Mouse (Mus musculus): Measurements from ENCODE around the gene Wdtc1. TPM values are rescaled to one million over a fixed set of nuclear protein-coding genes. Genes with fewer than 3 reads are reported as not detected.

Gene Wdtc1
- polyA plus RNA-seq, 1 experiment from 2014 or later: 11.2 TPM

DNA sequence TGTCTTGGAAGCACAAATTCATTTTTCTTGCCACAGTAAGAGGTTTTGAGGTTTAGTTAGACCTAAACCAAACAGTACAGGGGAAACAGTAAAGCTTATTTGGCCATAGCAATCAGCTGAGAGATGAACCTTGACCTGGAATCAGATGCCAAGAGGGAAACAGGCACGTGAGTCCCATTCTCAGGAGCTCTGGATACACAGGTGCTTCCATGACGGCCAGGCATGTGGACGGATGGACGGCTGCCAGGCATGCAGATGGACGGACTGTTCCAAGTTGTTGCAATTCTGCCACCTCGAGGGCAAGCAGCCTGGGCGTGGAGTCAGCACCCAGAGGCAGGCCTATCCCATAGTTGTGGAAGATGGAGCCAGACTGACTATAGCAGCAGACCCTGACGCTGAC, 38.4 kb downstream of the Wdtc1 start:
- DNase-seq (ENCODE audit: low spot score) (no peak), ATAC-seq (replicated peaks; ENCODE audit: low FRiP score, low read depth) (no peak; the same call in 1 of the 2 replicates)
- no peak for TF ChIP-seq CTCF (IDR thresholded peaks at IDR 0.05; ENCODE audit: low read depth)
- H3K4me1 ChIP-seq (replicated peaks; ENCODE audit: insufficient read depth, low read length): no peaks in the 10 kb centered on the region
- H3K9me3 ChIP-seq (replicated peaks; ENCODE audit: low read length): no peaks in the 10 kb centered on the region
- H3K4me3 ChIP-seq (replicated peaks; ENCODE audit: low read depth, low read length): no peak overlapping the region
- no peak overlapping the region for H3K9ac ChIP-seq (ENCODE audit: low read depth, low read length)
- no peak overlapping the region for H3K4me2 ChIP-seq (ENCODE audit: low read length)
- no peak overlapping the region for H3K27ac ChIP-seq
- 63% methylated on average over 8 of the region's 8 CpGs for WGBS
- peaks cover 3% of the 10 kb centered on the region for H3K36me3 ChIP-seq (ENCODE audit: insufficient read depth, low read length)
- H3K27me3 ChIP-seq (ENCODE audit: insufficient read depth, low read length): no peaks in the 10 kb centered on the region

DNA sequence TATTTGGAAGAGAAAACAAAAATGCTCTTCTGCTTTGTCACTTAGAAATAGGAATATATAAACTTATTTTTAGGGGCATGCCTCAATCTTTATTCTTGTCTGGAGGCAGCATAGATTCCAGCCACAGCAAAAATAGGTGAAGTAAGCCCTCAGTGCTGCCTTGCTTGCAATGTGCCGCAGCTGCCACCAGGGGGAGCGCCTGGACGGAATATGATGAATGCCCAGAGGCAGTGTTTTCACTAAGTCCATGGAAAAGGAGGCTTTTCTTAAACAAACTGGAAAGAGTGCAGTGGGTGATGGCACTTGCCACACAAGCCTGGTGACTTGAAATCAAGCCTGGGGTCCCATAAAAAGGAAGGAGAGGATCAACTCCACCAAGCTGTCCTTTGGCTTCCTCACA, 43.3 kb downstream of the Wdtc1 start:
- TF ChIP-seq CTCF (IDR thresholded peaks at IDR 0.05; ENCODE audit: low read depth): peak; percentile 99
- Histone ChIP-seq H3K27me3 (ENCODE audit: insufficient read depth, low read length) (no peaks in the 10 kb centered on the region), H3K9ac (ENCODE audit: low read depth, low read length) (no peak overlapping the region), H3K4me2 (ENCODE audit: low read length) (no peak overlapping the region), H3K27ac (no peak overlapping the region), H3K36me3 (ENCODE audit: insufficient read depth, low read length) (peaks cover 3% of the 10 kb centered on the region), H3K9me3 (replicated peaks; ENCODE audit: low read length) (no peaks in the 10 kb centered on the region), H3K4me3 (replicated peaks; ENCODE audit: low read depth, low read length) (no peak overlapping the region), H3K4me1 (replicated peaks; ENCODE audit: insufficient read depth, low read length) (no peaks in the 10 kb centered on the region)
- peak; percentile 82 for DNase-seq (ENCODE audit: low spot score)
- ATAC-seq (replicated peaks; ENCODE audit: low FRiP score, low read depth): no peak
- WGBS: 0% methylated on average over 3 of the region's 3 CpGs

DNA sequence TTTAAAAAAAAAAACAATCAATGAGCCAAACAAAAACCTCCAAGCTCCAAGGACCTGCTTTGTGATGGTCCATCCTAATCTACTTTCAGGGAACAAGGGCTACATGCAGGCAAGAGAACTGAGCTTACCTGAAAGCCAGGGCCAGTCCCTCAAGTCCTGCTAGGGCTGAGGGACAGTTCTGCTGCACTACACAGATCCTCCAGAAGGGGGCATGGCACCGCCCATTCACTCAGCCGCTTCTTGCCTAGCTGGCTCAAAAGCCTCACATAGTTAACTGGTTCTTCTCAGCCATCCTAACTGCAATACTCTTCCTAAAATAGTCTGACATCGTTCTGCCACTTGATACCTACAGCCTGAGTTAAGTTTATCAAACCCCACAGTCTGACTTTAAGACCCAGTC, 46.0 kb downstream of the Wdtc1 start:
- Histone ChIP-seq H3K4me3 (replicated peaks; ENCODE audit: low read depth, low read length) (no peak overlapping the region), H3K27ac (no peak overlapping the region), H3K27me3 (ENCODE audit: insufficient read depth, low read length) (no peaks in the 10 kb centered on the region), H3K9me3 (replicated peaks; ENCODE audit: low read length) (no peaks in the 10 kb centered on the region), H3K4me2 (ENCODE audit: low read length) (no peak overlapping the region), H3K9ac (ENCODE audit: low read depth, low read length) (no peak overlapping the region), H3K4me1 (replicated peaks; ENCODE audit: insufficient read depth, low read length) (no peaks in the 10 kb centered on the region), H3K36me3 (ENCODE audit: insufficient read depth, low read length) (no peaks in the 10 kb centered on the region; the same call in none of the 2 replicates)
- 51% methylated on average over 3 of the region's 3 CpGs for WGBS
- no peak for ATAC-seq (replicated peaks; ENCODE audit: low FRiP score, low read depth)
- DNase-seq (ENCODE audit: low spot score): peak; percentile 55
- peak; percentile 73 for TF ChIP-seq CTCF (IDR thresholded peaks at IDR 0.05; ENCODE audit: low read depth)

DNA sequence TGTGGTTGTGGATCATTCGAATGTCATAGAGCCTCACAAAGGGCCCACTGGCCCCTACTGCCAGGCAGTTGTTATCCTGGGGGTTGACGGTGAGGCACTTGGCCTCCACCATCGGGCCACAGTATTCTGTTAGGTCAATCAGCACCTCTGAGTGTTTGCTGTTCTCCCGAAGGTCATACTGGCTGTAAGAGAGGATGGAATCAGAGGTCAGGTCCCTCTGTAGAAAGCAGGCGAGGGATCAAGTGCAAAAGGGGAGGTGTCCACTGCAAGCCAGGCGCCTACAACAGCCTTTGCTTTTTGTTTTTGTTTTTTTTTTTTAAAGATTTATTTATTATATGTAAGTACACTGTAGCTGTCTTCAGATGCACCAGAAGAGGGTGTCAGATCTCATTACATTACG, 47.5 kb downstream of the Wdtc1 start:
- DNase-seq (ENCODE audit: low spot score): no peak
- no peaks in the 10 kb centered on the region for H3K27me3 ChIP-seq (ENCODE audit: insufficient read depth, low read length)
- peaks cover 3% of the 10 kb centered on the region for H3K36me3 ChIP-seq (ENCODE audit: insufficient read depth, low read length)
- no peak overlapping the region for H3K27ac ChIP-seq
- H3K4me1 ChIP-seq (replicated peaks; ENCODE audit: insufficient read depth, low read length): no peaks in the 10 kb centered on the region
- no peak for TF ChIP-seq CTCF (IDR thresholded peaks at IDR 0.05; ENCODE audit: low read depth)
- ATAC-seq (replicated peaks; ENCODE audit: low FRiP score, low read depth): no peak
- 87% methylated on average over 7 of the region's 7 CpGs for WGBS
- no peak overlapping the region for H3K4me2 ChIP-seq (ENCODE audit: low read length)
- no peak overlapping the region for H3K4me3 ChIP-seq (replicated peaks; ENCODE audit: low read depth, low read length)
- H3K9ac ChIP-seq (ENCODE audit: low read depth, low read length): no peak overlapping the region
- H3K9me3 ChIP-seq (replicated peaks; ENCODE audit: low read length): no peaks in the 10 kb centered on the region

DNA sequence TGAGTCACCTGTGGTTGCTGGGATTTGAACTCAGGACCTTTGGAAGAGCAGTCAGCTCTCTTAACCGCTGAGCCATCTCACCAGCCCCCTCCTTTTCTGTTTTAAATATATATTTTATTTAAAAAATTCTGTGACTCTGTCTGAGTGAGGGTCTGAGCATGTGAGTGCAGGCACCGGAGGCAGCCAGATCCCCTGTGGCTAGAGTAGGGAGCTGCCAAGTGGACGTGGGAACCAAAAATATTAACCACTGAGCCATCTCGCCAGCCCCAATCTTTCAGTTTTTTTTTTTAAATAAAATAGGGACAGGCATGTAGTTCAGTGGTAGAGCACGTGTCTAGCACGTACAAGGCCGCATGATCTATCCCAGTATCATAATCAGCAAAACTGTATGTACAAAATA, 48.5 kb downstream of the Wdtc1 start:
- no peak for ATAC-seq (replicated peaks; ENCODE audit: low FRiP score, low read depth)
- Histone ChIP-seq H3K27me3 (ENCODE audit: insufficient read depth, low read length) (no peaks in the 10 kb centered on the region), H3K9me3 (replicated peaks; ENCODE audit: low read length) (no peaks in the 10 kb centered on the region), H3K4me3 (replicated peaks; ENCODE audit: low read depth, low read length) (no peak overlapping the region), H3K27ac (no peak overlapping the region), H3K9ac (ENCODE audit: low read depth, low read length) (no peak overlapping the region), H3K4me2 (ENCODE audit: low read length) (no peak overlapping the region), H3K36me3 (ENCODE audit: insufficient read depth, low read length) (peaks cover 13% of the 10 kb centered on the region), H3K4me1 (replicated peaks; ENCODE audit: insufficient read depth, low read length) (no peaks in the 10 kb centered on the region)
- WGBS: 94% methylated on average over 7 of the region's 7 CpGs
- TF ChIP-seq CTCF (IDR thresholded peaks at IDR 0.05; ENCODE audit: low read depth): no peak
- DNase-seq (ENCODE audit: low spot score): no peak

DNA sequence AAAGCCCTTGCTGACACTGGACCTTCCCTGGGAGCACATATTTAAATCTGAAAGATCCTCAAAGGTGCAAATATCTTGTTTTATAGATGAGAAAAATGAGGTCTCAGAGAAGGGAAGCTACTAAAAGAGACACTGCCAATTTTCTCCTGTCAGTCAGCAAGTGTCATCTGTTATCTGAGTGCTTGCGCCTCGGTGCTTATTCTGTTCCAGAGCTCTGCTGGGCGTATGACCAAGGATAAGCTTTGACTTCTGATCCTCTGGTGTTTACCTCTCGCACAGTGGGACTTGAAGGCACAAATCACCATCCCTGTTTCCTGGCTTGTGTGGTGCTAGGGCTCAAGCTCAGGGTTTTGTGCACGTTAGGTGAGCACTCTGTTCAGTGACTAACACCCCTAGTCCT, 50.6 kb downstream of the Wdtc1 start:
- no peak for TF ChIP-seq CTCF (IDR thresholded peaks at IDR 0.05; ENCODE audit: low read depth)
- H3K4me3 ChIP-seq (replicated peaks; ENCODE audit: low read depth, low read length): no peak overlapping the region
- no peaks in the 10 kb centered on the region for H3K9me3 ChIP-seq (replicated peaks; ENCODE audit: low read length)
- no peak overlapping the region for H3K27ac ChIP-seq
- DNase-seq (ENCODE audit: low spot score): no peak
- 83% methylated on average over 5 of the region's 5 CpGs for WGBS
- ATAC-seq (replicated peaks; ENCODE audit: low FRiP score, low read depth): no peak
- no peak overlapping the region for H3K9ac ChIP-seq (ENCODE audit: low read depth, low read length)
- H3K27me3 ChIP-seq (ENCODE audit: insufficient read depth, low read length): no peaks in the 10 kb centered on the region
- H3K36me3 ChIP-seq (ENCODE audit: insufficient read depth, low read length): peaks cover 19% of the 10 kb centered on the region
- H3K4me1 ChIP-seq (replicated peaks; ENCODE audit: insufficient read depth, low read length): no peaks in the 10 kb centered on the region
- H3K4me2 ChIP-seq (ENCODE audit: low read length): no peak overlapping the region

DNA sequence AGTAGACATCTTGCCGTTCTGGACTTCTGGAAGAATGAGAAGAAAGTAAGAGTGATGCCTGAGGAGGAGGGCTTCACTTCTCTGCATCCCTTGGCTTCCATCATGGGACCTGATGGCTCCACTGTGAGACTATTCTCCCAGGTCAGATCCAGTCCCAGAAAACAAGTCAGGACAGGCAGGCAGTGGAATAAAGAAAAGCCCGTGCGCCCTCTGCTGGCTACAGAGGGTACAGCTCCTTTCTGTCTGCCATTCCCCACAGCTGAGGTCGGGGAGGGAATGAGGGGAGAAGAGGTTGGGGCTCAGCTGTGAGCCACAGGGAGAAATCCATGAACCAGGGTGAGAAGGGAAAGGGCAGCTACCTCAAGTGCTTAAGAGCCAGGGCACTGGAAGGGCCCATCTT, 51.5 kb downstream of the Wdtc1 start:
- no peak overlapping the region for H3K9ac ChIP-seq (ENCODE audit: low read depth, low read length)
- 22% methylated on average over 4 of the region's 4 CpGs for WGBS
- TF ChIP-seq CTCF (IDR thresholded peaks at IDR 0.05; ENCODE audit: low read depth): peak; percentile 92
- H3K4me3 ChIP-seq (replicated peaks; ENCODE audit: low read depth, low read length): no peak overlapping the region
- H3K27ac ChIP-seq: no peak overlapping the region
- no peaks in the 10 kb centered on the region for H3K4me1 ChIP-seq (replicated peaks; ENCODE audit: insufficient read depth, low read length)
- peaks cover 19% of the 10 kb centered on the region for H3K36me3 ChIP-seq (ENCODE audit: insufficient read depth, low read length)
- ATAC-seq (replicated peaks; ENCODE audit: low FRiP score, low read depth) (no peak), DNase-seq (ENCODE audit: low spot score) (peak; percentile 78)
- no peak overlapping the region for H3K4me2 ChIP-seq (ENCODE audit: low read length)
- H3K9me3 ChIP-seq (replicated peaks; ENCODE audit: low read length): no peaks in the 10 kb centered on the region
- no peaks in the 10 kb centered on the region for H3K27me3 ChIP-seq (ENCODE audit: insufficient read depth, low read length)

Data from kidney, postnatal 0 days (tissue).